Mouse (Mus musculus): ENCODE measurements around the gene Sec24d.
A peak's percentile ranks its signal among the peaks of the same experiment; 100 is the strongest.

Sec24d gene

GRCm38 (mm10) chr3:123266753-123267651 is at the start of gene Sec24d:
Gene Sec24d, plus strand, starts transcription at chr3:123267455.
- peak; percentile 46 for DNase-seq (ENCODE audit: low read depth, low spot score)

GRCm38 (mm10) chr3:123218646-123219045 is 48.6 kb upstream of the Sec24d start:
- no peak for DNase-seq (ENCODE audit: low read depth, low spot score)

DNA sequence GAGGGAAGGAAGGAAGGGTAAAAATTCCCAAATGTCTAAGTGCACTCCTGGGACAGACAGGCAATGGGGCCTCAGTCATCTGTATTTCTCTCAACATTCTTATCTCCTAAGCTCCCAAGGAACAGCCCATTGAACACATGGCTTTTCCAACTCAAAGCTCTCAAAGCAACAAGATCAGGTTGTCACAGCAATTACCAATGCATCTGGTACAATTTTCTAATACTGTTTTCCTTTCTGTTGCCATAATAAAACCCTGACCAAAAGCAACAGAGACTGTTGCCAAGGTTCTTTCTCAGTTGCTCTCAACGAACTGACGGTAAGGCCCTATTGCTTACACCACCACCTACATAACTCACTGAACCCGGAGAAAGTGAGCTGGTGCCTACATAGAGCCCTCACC is 40.0 kb upstream of the Sec24d start:
- no peak for DNase-seq (ENCODE audit: low read depth, low spot score)

GRCm38 (mm10) chr3:123231639-123232038 is 35.6 kb upstream of the Sec24d start:
- DNase-seq (ENCODE audit: low read depth, low spot score), result no peak

DNA sequence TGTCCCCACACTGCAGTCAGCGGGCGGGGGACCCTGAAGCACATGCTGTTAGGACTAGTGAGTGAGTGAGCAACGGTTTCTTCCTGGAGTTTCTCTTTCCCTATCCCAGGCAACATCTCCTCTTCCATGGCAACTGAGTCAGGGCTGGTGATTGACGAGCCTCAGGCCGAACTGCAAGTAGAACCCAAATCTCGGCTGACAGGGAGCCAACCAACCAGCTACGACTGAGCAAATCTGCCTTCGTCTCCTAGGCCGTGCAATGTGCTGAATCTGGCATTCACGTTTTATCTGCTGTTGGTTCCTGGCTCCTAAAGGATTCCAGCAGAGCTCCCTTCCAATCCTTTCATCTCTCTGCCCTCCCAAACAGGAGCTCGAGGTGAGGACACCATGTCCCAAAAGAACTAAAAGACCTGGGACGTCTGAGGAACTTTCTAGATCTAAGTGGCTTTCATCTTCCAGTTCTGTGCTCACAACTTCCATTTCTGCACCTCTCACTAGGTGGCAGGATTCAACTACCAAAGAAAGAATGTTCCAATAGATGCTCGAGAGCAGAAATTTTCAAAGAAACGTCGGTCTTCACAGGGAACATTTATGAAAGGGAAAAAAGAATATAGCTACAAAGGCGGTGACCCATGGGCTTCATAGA is 32.9 kb upstream of the Sec24d start:
- DNase-seq (ENCODE audit: low read depth, low spot score), result no peak

DNA sequence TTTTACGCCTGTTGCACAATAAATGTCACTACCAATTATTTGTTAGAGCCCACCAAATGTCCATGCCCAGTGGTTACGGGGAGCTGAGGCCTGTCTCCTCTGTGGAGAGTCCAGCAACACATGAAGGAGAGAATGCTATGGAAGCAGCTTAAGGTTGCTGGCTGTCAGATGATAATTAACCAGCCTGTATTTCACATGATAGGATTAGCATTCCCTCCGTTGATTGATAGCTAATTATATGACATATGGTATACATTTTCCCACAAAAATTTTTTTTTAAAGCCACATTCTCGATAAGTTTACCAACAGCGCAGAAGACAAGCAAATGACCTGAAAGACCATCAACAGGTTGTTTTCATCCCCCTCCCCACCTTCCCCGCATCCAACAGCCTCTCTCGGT is 31.8 kb upstream of the Sec24d start:
- DNase-seq (ENCODE audit: low read depth, low spot score), result no peak

- DNase-seq (ENCODE audit: low read depth, low spot score), result no peak
These were observed 31.3 kb upstream of the Sec24d start, which contains the start of gene Synpo2 for GRCm38 (mm10) chr3:123235921-123236320. Gene Synpo2, minus strand, starts transcription at chr3:123236149.

- no peak for DNase-seq (ENCODE audit: low read depth, low spot score)
These were observed 30.2 kb upstream of the Sec24d start for GRCm38 (mm10) chr3:123237039-123237438.

GRCm38 (mm10) chr3:123237446-123237845 is 29.8 kb upstream of the Sec24d start:
- no peak for DNase-seq (ENCODE audit: low read depth, low spot score)

- DNase-seq (ENCODE audit: low read depth, low spot score), result no peak
These were observed 22.9 kb upstream of the Sec24d start for GRCm38 (mm10) chr3:123244376-123244775.

DNA sequence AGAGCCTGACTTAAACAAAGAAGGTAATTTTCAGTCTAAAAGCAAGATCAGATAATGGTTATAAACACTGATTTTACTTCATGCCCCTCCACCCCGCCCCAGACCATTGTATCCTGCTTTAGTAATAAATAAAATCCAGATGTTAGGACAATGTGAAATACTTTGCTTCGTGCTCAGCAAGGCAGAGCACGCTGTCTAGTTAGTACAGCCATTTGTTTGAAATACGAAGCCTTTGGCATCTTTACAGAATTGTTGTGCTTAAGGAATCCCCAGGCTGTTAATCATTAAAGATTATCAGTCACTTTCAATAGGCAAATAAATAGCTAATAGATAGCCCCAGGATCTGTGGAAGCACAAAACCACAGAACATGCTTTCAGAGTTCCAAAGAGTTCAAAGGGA is 21.6 kb upstream of the Sec24d start:
- no peak for DNase-seq (ENCODE audit: low read depth, low spot score)

DNA sequence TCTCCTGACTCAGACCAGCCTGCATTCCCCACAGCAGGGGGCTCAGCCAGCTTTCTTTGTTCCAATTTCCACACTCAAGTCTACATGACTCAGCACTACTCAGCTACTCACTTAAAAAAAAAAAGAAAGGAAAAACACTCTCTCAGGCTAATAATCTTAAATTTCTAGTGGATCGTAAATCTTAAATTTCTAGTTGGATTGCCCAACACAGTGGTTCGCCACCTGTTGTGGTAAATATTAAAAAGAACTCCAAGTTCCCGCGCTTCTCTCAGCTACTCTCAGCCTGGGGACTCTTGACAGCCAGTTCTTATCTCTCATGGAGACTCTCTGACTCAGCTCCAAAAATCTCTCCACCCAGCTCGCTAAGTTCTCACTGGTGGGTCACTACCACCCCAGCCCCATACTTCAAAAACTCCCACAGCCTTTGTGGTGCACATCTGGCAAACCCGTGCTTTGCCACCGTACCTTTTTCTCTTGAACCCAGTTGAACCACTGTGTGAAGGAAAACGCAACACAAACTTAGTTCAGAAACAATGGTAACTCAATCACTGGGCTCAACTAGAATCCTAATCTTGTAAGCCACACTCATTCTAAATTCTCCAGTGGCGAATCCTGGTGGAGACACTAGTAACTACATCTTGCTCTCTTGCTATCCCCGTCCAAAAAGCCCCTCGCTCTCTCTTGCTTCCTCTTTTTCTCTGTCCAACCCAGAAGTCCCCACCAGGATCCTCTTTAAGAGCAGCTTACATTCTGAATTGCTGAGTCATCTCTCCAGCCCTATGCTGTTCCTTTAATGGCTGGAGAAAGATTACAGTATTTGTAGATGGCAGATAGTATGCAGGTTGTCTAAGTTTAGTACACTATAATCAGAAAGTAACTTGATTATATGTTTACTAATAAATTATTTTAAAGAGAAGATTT is 10.8 kb upstream of the Sec24d start:
- no peak for DNase-seq (ENCODE audit: low read depth, low spot score)

- DNase-seq (ENCODE audit: low read depth, low spot score), result no peak
These were observed 8.5 kb upstream of the Sec24d start for GRCm38 (mm10) chr3:123258709-123259108.

GRCm38 (mm10) chr3:123264706-123265105 is 2.5 kb upstream of the Sec24d start:
- DNase-seq (ENCODE audit: low read depth, low spot score), result no peak

DNA sequence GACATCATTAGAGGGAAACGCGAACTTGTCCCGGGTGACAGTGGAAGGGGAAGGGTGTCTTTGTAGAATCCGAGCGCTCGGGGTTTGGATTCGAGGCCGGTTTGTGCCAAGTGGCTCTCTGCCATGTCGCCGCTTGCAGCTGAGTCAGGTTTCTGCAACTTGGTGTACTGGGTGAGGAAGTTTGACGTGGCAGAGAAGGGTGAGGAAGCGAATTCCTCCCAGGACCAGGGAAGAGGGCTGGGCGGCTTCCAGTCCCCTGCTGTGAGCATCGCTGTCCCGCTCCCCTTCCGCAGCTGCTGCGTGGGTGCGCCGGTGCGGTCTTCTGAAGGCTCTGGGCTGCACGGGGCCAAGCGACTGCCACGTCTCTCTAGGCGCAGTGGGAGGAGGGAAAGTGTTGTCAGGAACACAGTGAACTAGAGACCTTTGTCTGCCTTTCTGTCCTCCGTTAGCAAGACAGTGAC is 516 bp downstream of the Sec24d start:
- no peak for DNase-seq (ENCODE audit: low read depth, low spot score)

DNA sequence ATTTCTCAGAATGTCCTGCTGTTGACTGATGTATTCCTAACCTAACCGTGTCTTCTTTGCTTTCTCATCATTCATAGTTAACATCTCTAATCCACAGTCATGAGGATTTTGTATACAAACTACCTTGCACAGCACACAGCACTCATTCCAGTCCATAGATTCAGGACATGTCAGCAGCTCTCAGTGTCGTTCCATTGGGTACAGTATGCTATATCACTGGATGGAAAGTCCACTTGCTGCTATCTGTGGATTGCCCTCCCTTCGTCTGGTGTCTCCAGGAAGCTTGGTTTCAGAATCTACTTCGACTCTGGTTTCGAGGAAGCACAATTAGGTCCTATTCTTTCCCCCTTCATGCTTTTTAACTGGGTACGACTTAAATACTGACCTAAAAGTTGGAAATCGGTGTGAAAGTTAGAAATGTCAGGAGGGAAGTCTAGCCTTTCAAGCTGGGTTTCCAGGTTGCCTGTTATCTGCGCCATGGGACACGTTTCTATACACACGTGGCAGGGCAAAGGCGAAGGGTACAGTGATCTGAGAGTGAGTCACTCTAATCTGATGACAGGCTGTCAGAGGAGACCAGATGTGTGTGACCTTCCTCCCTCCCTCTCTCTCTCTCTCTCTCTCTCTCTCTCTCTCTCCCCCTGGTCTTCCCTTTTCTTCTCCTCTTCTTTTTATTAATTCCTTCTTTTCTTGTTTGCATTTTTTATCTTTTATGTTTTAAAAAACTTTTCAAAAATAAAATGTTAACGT is 15.8 kb downstream of the Sec24d start:
- no peak for DNase-seq (ENCODE audit: low read depth, low spot score)

GRCm38 (mm10) chr3:123284284-123284683 is 17.0 kb downstream of the Sec24d start:
- DNase-seq (ENCODE audit: low read depth, low spot score), result no peak

GRCm38 (mm10) chr3:123285649-123286048 is 18.4 kb downstream of the Sec24d start:
- DNase-seq (ENCODE audit: low read depth, low spot score), result no peak

DNA sequence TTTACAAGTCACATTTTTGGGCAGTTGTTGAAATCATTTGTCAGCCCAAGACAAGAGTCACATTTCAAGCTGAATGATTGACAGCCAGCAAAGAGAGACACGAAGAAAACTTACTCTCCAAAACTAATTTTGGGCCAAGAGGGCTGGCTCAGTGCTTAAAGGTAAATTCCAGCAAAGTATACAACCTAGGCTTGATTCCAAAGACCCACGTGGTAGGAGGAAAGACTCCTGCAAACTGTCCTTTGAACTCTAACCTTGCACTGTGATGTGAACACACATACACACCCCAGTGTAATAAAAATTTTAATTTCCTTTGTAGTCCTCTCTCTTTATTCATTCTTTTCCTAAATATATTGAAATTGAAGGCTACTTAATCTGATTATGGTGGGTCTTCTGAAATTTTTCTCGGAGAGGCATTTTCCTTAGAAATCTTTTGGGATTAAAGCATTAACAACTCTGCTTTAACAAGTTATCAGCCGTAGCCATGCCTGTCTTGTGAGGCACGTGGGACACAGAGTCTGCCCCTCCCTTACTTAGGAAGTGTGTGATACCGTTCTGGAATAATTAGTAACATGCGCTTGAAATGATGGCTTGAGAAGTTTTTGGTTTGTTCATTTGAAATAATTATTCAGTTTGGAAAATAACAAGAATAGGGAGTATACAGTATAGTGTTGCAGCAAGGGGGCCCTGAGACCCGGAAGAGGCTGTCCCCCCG is 21.8 kb downstream of the Sec24d start:
- DNase-seq (ENCODE audit: low read depth, low spot score), result no peak

- DNase-seq (ENCODE audit: low read depth, low spot score), result no peak
These were observed 24.4 kb downstream of the Sec24d start for GRCm38 (mm10) chr3:123291670-123292069.
